Mouse (Mus musculus) small intestine, adult 2 months (tissue): Measurements from ENCODE around the gene Flot1.

ENCODE experiments used
- CTCF ChIP-seq: fragments of 200-500 bp; IDR thresholded peaks from 2 replicates; pipeline ENCODE4 v1.5.1; 2012; ENCODE audit warnings: low read depth, mild to moderate bottlenecking, control low read depth, inconsistent platforms, low read length, moderate library complexity, mixed read lengths; ENCODE audit not compliant: insufficient replicate concordance, insufficient read length; ENCODE audit errors: extremely low read depth
- POLR2A ChIP-seq: fragments of 200-500 bp; IDR thresholded peaks from 2 replicates; pipeline ENCODE4 v1.6.1; 2012; ENCODE audit warnings: low read depth, mild to moderate bottlenecking, control low read depth, inconsistent platforms, low read length, moderate library complexity

GRCm38 (mm10) chr17:35842006-35842405 lies 19.0 kb downstream of the Flot1 start:
- TF ChIP-seq CTCF, result no peak
- no peak for TF ChIP-seq POLR2A
